Mouse (Mus musculus) embryonic facial prominence, embryonic 10.5 days (tissue): ENCODE measurements at regions not wholly inside any gene's neighbourhood (a gene's known extent, or its start where the extent isn't known, plus 50 kb on each side); places are given as distances from the start of the nearest gene placed in this dataset.

Experiments
- DNase-seq: peaks from one replicate; pipeline ENCODE4 v3.0.0-alpha.2; 2017; ENCODE audit warnings: low spot score
- H3K27ac ChIP-seq: fragments of 300-500 bp; sonication (generic); replicated peaks from 2 replicates; pipeline ENCODE4 v1.5.1; 2016; ENCODE audit warnings: mild to moderate bottlenecking
- H3K27me3 ChIP-seq: fragments of 300-500 bp; sonication (generic); replicated peaks from 2 replicates; pipeline ENCODE4 v1.6.1; 2016; ENCODE audit warnings: low read depth, mild to moderate bottlenecking; ENCODE audit not compliant: poor library complexity, severe bottlenecking
- H3K36me3 ChIP-seq: fragments of 300-500 bp; sonication (generic); replicated peaks from 2 replicates; pipeline ENCODE4 v1.6.1; 2016; ENCODE audit warnings: mild to moderate bottlenecking, moderate library complexity
- H3K4me1 ChIP-seq: fragments of 300-500 bp; sonication (generic); 2 replicates; pipeline ENCODE4 v1.6.1; 2016
- H3K4me3 ChIP-seq: fragments of 300-500 bp; sonication (generic); 2 replicates; pipeline ENCODE4 v1.5.1; 2016; ENCODE audit warnings: mild to moderate bottlenecking, moderate library complexity
- H3K9me3 ChIP-seq: fragments of 300-500 bp; sonication (generic); 2 replicates; pipeline ENCODE4 v1.6.1; 2016; ENCODE audit warnings: mild to moderate bottlenecking
- WGBS: fragments of 180-500 bp; shearing (Covaris S2); methylation state at CpG from one replicate; pipeline ENCODE4 v1.1.7; 2016; 5-methylcytosine and 5-hydroxymethylcytosine counted together

GRCm38 (mm10) chr15:61244511-61244910 lies 321.7 kb upstream of the A1bg start:
- no peaks in the 10 kb centered on the region for H3K27me3 ChIP-seq
- H3K4me1 ChIP-seq = peaks cover 14% of the 10 kb centered on the region
- no peak overlapping the region for H3K4me3 ChIP-seq
- 78% methylated on average over 2 of the region's 2 CpGs for WGBS
- no peaks in the 10 kb centered on the region for H3K9me3 ChIP-seq
- no peak for DNase-seq
- H3K27ac ChIP-seq = no peak overlapping the region
- H3K36me3 ChIP-seq = no peaks in the 10 kb centered on the region

DNA sequence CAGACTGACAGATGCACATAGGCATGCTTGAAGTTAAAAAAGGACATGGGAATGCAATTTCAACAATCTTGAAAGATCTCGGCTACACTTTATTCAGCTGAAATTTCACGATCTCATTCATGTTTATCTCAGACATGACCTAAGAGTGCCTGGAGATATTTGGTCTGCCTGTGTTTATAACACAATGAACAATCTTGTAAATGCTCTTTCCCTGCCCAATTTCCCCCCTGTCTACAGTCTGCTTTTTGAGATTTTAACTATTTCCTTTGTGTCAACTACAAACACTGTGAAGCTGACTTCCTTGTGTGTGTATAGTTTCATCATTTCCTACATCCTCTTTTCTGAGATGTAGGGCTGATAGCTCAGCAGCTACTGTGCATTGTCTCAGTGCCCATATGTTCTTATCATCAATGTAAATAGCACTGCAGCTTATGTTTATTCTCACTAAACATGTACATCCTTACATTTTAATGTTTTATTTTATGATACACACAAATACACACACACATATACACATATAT lies 319.4 kb upstream of the A1bg start:
- Histone ChIP-seq H3K36me3 (no peaks in the 10 kb centered on the region), H3K9me3 (no peaks in the 10 kb centered on the region), H3K4me3 (no peak overlapping the region), H3K4me1 (peaks cover 22% of the 10 kb centered on the region), H3K27ac (no peak overlapping the region), H3K27me3 (no peaks in the 10 kb centered on the region)
- 85% methylated on average over 2 of the region's 2 CpGs for WGBS
- no peak for DNase-seq

GRCm38 (mm10) chr15:61241741-61242140 lies 318.9 kb upstream of the A1bg start:
- no peak overlapping the region for H3K4me3 ChIP-seq
- no peak overlapping the region for H3K27ac ChIP-seq
- H3K36me3 ChIP-seq = no peaks in the 10 kb centered on the region
- no peaks in the 10 kb centered on the region for H3K27me3 ChIP-seq
- WGBS = 93% methylated on average over 1 of the region's 1 CpGs
- no peaks in the 10 kb centered on the region for H3K9me3 ChIP-seq
- H3K4me1 ChIP-seq = peaks cover 22% of the 10 kb centered on the region
- no peak for DNase-seq

GRCm38 (mm10) chr15:61240344-61240743 lies 317.5 kb upstream of the A1bg start:
- Histone ChIP-seq H3K4me1 (peaks cover 22% of the 10 kb centered on the region), H3K27ac (peak overlapping the region; percentile 51; the same call in 1 of the 2 replicates), H3K36me3 (no peaks in the 10 kb centered on the region), H3K27me3 (no peaks in the 10 kb centered on the region), H3K4me3 (no peak overlapping the region), H3K9me3 (no peaks in the 10 kb centered on the region)
- DNase-seq = no peak

DNA sequence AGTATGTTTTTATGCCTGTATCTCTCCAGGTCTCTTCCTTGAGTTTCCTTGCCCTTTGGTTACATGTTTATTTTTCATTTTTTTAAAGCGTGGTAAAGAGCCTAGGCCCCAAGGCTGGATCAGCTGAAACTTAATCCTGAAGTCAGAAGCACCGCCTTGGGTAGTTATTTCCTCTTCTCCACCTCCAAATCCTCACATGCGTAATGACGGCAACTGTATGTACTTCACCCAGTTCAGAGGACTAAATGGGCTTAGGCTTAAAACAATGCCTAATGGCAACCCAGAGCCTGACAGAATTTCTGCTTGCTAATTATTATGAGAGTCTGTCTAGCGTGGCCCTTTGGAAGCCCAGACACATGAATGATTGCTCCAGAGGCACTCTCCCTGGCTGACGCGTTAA lies 316.6 kb upstream of the A1bg start:
- peak; percentile 10 for DNase-seq
- Histone ChIP-seq H3K36me3 (no peaks in the 10 kb centered on the region), H3K4me1 (peaks cover 22% of the 10 kb centered on the region), H3K27ac (peak overlapping the region; percentile 77), H3K4me3 (no peak overlapping the region), H3K27me3 (no peaks in the 10 kb centered on the region), H3K9me3 (no peaks in the 10 kb centered on the region)
- WGBS = 60% methylated on average over 7 of the region's 7 CpGs

DNA sequence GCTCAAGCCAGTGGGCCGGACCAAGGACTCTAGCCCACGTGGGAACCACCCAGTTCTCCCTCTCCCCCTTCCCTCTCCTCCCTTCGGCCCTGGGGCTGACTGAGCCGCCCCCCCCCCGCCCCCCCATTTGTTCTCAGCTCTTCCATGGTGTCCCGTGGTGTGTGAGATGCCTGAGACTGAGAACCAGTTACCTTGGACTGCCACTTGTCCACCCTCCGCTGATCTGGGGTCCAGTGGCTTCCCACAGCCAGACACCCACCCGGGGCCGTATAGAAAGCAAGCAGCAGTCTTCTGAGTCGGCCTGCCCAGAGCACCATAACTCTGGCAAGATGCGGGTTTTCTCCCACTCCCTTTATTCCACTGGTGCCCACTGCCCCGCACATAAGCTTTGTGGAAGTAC lies 316.2 kb upstream of the A1bg start:
- Histone ChIP-seq H3K4me3 (no peak overlapping the region), H3K27ac (peak overlapping the region; percentile 77), H3K9me3 (no peaks in the 10 kb centered on the region), H3K4me1 (peaks cover 22% of the 10 kb centered on the region), H3K36me3 (no peaks in the 10 kb centered on the region), H3K27me3 (no peaks in the 10 kb centered on the region)
- DNase-seq = peak; percentile 20
- WGBS = 72% methylated on average over 12 of the region's 12 CpGs

- H3K27me3 ChIP-seq = no peaks in the 10 kb centered on the region
- no peaks in the 10 kb centered on the region for H3K9me3 ChIP-seq
- no peaks in the 10 kb centered on the region for H3K36me3 ChIP-seq
- no peak overlapping the region for H3K27ac ChIP-seq
- H3K4me1 ChIP-seq = no peaks in the 10 kb centered on the region
- no peak overlapping the region for H3K4me3 ChIP-seq
- no peak for DNase-seq
- 86% methylated on average over 3 of the region's 3 CpGs for WGBS
These were observed 306.8 kb upstream of the A1bg start for GRCm38 (mm10) chr15:61229579-61229978.

GRCm38 (mm10) chr15:61222923-61223322 lies 300.1 kb upstream of the A1bg start:
- Histone ChIP-seq H3K36me3 (no peaks in the 10 kb centered on the region), H3K4me3 (no peak overlapping the region), H3K27me3 (no peaks in the 10 kb centered on the region), H3K9me3 (no peaks in the 10 kb centered on the region), H3K27ac (no peak overlapping the region), H3K4me1 (no peaks in the 10 kb centered on the region)
- 77% methylated on average over 1 of the region's 1 CpGs for WGBS
- no peak for DNase-seq

DNA sequence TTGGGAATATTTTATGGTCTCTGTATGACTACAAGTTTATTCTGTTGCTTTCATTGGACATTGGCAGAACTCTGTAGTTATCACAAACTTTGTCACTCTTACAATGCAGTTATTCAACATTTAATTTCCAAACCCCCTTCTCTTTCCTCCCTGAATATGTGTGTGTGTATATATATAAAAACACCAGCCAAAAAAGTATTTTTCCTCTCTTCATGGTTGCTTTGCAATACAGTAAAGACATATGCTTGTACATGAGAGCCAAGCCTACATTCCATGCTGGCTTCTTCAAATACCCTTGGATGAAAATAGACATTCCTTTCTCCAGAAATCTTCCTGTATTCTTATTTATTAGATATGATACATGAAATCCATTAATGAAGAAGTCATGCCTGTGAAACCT lies 287.3 kb upstream of the A1bg start:
- Histone ChIP-seq H3K4me3 (no peak overlapping the region), H3K4me1 (no peaks in the 10 kb centered on the region), H3K36me3 (no peaks in the 10 kb centered on the region), H3K27me3 (no peaks in the 10 kb centered on the region), H3K9me3 (no peaks in the 10 kb centered on the region), H3K27ac (no peak overlapping the region)
- no peak for DNase-seq

- no peak for DNase-seq
- Histone ChIP-seq H3K27ac (peak overlapping the region; percentile 65; the same call in 1 of the 2 replicates), H3K27me3 (no peaks in the 10 kb centered on the region), H3K36me3 (no peaks in the 10 kb centered on the region), H3K4me3 (no peak overlapping the region), H3K4me1 (peaks cover 15% of the 10 kb centered on the region; the same call in 1 of the 2 replicates), H3K9me3 (no peaks in the 10 kb centered on the region)
- WGBS = 86% methylated on average over 1 of the region's 1 CpGs
These were observed 267.2 kb upstream of the A1bg start for GRCm38 (mm10) chr15:61189981-61190380.

DNA sequence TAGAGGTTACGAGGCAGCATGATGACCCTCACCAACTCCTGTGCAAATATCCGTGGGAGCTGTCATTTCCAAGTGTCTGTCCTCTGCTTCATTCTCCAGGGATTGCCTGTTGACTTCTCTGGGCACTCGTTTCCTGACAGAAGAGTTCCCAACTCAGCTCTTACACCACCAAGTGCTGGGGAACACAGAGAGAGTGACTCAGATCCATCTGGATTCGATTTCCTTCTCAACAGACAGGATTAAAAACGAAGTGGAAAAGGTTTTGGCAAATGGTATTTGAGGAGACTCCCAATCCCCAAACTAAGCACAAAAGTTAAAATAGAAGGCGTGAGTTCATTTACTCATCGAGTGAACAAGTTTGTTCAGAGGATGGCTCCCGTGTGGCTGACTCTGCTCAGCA lies 266.7 kb upstream of the A1bg start:
- DNase-seq = peak; percentile 14
- Histone ChIP-seq H3K4me1 (peaks cover 20% of the 10 kb centered on the region), H3K9me3 (no peaks in the 10 kb centered on the region), H3K27ac (peak overlapping the region; percentile 65), H3K4me3 (no peak overlapping the region), H3K27me3 (no peaks in the 10 kb centered on the region), H3K36me3 (no peaks in the 10 kb centered on the region)
- 42% methylated on average over 8 of the region's 8 CpGs for WGBS

- no peaks in the 10 kb centered on the region for H3K36me3 ChIP-seq
- H3K27me3 ChIP-seq = no peaks in the 10 kb centered on the region
- WGBS = 8% methylated on average over 2 of the region's 2 CpGs
- no peak overlapping the region for H3K4me3 ChIP-seq
- peak; percentile 51 for DNase-seq
- H3K4me1 ChIP-seq = peaks cover 37% of the 10 kb centered on the region
- H3K27ac ChIP-seq = peak overlapping the region; percentile 78; the same call in 1 of the 2 replicates
- H3K9me3 ChIP-seq = no peaks in the 10 kb centered on the region
These were observed 261.8 kb upstream of the A1bg start for GRCm38 (mm10) chr15:61184597-61184963.

DNA sequence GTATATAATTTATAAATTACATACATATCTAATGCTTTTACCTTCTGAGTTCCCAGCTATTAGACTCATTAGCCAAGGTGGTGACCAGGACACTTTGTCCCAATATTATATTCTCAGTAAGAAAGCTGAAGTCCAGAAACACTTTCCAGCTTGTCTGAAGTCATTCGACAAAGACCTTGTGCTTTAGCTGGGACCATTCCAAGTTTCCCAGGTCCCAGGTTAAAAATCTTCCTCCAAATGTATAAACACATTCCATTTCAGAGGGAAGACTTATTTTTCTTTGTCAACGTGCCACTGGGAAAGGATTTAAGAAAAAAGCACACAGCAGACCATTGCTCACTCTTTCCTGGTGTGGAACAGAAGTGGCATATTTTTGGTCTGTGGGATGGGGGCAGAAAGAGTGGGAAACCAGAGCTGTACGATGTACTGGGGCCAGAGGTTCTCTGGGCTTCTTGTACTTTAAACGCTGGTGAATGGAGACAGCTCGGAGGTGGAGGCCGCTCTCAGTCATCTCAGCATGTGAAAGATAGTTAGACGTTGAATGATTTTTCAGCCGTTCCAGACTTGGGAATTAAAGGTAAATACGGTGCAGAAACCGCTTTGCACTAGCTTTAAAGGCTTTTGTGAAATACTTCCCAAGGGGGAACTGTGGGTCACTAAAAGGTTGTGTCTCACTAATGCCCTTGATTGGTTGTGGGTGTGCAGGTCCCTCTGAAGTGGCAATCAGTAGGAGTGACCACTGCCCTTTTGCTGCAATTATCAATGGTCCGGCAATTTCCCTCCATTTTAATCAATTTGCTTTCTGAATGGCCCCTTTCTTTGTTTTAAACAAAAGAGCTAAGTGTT lies 261.2 kb upstream of the A1bg start:
- peak; percentile 70 for DNase-seq

More for the DNA sequence above, 261.2 kb upstream of the A1bg start:
- H3K27me3 ChIP-seq = no peaks in the 10 kb centered on the region
- 11% methylated on average over 11 of the region's 11 CpGs for WGBS
- peak overlapping the region; percentile 78 for H3K27ac ChIP-seq
- H3K36me3 ChIP-seq = no peaks in the 10 kb centered on the region
- H3K9me3 ChIP-seq = no peaks in the 10 kb centered on the region
- H3K4me1 ChIP-seq = peaks cover 31% of the 10 kb centered on the region
- no peak overlapping the region for H3K4me3 ChIP-seq
